Mouse (Mus musculus) duodenum, adult 2 months (tissue): Measurements from ENCODE around the gene Slc35g1. TPM values are rescaled to one million over a fixed set of nuclear protein-coding genes. Genes with fewer than 3 reads are reported as not detected.

Experiments used
- polyA plus RNA-seq: library from polyadenylated mRNA; depleted of rRNA; stranded (reverse); fragments of >200 nt; gene quantifications from 2 replicates; pipeline ENCODE4 v1.2.3, GENCODE M21; 2012; ENCODE audit warnings: low replicate concordance; rRNA removed

Slc35g1 gene
- polyA plus RNA-seq, result 18.7 and 46.0 TPM in 2 replicates

DNA sequence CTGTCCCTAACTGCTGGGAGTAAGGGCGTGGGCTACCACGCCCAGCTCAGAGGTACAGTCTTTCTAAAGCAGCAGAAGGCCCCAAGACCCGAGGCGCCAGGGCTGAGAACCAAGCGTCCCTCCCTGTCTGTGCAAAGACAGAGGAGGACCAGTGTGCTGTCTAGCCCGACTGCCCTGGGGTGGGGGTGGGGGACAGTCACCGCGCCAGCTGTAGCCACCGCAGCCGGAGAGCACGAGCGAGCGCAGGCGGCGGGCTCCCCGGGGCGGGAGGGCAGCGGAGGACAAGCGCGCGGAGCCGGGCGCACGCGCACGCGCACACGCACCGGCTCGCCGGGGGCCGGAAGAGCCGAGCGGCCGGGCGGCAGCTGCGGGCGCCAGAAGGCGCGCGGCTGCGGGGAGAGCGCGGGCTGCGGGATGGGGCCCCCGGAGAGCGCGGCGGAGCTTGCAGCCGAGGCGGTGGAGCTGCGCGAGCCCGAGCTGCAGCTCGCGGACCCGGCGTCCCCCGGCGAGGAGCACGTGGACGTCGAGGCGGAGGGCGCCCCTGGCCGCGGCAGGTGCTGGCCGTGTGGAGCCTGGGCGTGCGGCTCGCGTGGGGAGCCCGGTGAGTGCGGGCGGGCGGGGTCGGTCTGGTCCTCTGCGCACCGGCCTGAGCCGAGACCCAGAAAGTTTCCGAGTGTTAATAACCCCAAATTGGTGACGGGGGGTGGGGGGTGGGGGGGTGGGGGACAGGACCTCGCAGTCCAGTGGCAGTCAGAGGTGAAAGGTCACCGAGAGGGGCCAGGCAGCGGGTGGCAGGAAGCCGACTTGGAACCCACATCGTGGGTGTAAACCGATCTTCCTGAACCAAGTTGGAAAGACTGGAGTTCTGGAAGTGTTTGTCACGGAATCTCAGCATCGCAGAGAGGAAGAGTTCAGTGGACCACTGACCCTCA, at the start of gene Slc35g1:
TSS of gene Slc35g1 (plus strand) at position 280 of the 932 bp plus-strand sequence.

Other genes starting within 250 kb of the Slc35g1 start
- gene Fra10ac1, start 171.8 kb upstream of the Slc35g1 start, polyA plus RNA-seq, result 0.84 and 2.4 TPM in 2 replicates
- not detected in 2 replicates for gene Lgi1, start 131.4 kb upstream of the Slc35g1 start, polyA plus RNA-seq
- 1.0 and 2.2 TPM in 2 replicates for gene Plce1, start 85.1 kb downstream of the Slc35g1 start, polyA plus RNA-seq